Mouse (Mus musculus) thymus, adult 2 months (tissue): Measurements from ENCODE around the gene Irak3.

Source experiments
- CTCF ChIP-seq: fragments of 200-500 bp; IDR thresholded peaks from 2 replicates; pipeline ENCODE4 v1.5.1; 2012; ENCODE audit warnings: mild to moderate bottlenecking, control low read depth, low read length, moderate library complexity, borderline replicate concordance; ENCODE audit not compliant: control insufficient read depth, poor library complexity, insufficient read depth; ENCODE audit errors: extremely low read depth
- POLR2A ChIP-seq: fragments of 200-500 bp; IDR thresholded peaks from 2 replicates; pipeline ENCODE4 v1.6.1; 2012; ENCODE audit warnings: mild to moderate bottlenecking, low read length, control low read depth, moderate library complexity; ENCODE audit not compliant: control insufficient read depth, poor library complexity, insufficient read depth; ENCODE audit errors: extremely low read depth

DNA sequence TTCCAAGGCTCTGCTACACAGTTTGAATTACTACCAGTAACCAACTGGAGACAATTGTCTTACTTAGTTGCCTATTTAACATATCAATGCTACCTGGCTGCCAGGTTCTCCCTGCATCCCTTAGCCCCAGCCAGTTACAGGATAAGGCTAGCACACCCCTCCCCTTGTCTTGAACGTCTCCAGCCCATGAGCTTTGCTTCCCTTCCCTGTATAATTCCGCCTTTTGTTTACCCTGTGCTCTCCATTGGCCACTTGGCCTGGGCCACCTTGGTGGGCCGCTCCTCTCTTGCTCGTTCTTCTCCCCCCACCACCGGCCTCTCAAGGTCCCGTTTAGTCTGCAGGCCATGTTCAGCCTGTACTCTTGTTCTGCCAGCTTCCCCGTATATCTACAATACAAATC is 87.4 kb downstream of the Irak3 start:
- TF ChIP-seq CTCF (no peak), POLR2A (no peak)
